In genomic region chr9:66087062-66087461, GRCm38 (mm10) we compare ENCODE assay signal across 28 mouse cellular contexts.
"Had no signal": no experiment of that assay in that cellular context is flagged by ENCODE, and none has a peak within 500 bp of the region (broad histone marks: within the 10 kb centered on the region; RNA-seq: fewer than 3 reads in every experiment).

No protein-coding gene starts in this region.

- H3K4me3 ChIP-seq: embryonic facial prominence, embryonic 10.5 days; embryonic facial prominence, embryonic 12.5 days; embryonic facial prominence, embryonic 13.5 days; embryonic facial prominence, embryonic 15.5 days; erythroblast, embryonic 14.5 days; forebrain, embryonic 10.5 days; forebrain, embryonic 12.5 days; forebrain, embryonic 13.5 days; forebrain, embryonic 15.5 days; gastrocnemius, adult 2 months had no signal

- H3K9ac ChIP-seq: embryonic facial prominence, embryonic 12.5 days; embryonic facial prominence, embryonic 13.5 days; embryonic facial prominence, embryonic 15.5 days; forebrain, embryonic 12.5 days; forebrain, embryonic 13.5 days; forebrain, embryonic 15.5 days; forebrain, postnatal 0 days had no signal

- H3K4me1 ChIP-seq: embryonic facial prominence, embryonic 15.5 days; forebrain, embryonic 12.5 days; forebrain, embryonic 13.5 days; forebrain, embryonic 15.5 days had no signal

- H3K9me3 ChIP-seq: embryonic facial prominence, embryonic 10.5 days; embryonic facial prominence, embryonic 12.5 days; embryonic facial prominence, embryonic 13.5 days; embryonic facial prominence, embryonic 15.5 days; forebrain, embryonic 10.5 days; forebrain, embryonic 12.5 days; forebrain, embryonic 13.5 days; forebrain, embryonic 15.5 days had no signal

- ATAC-seq: forebrain, embryonic 13.5 days; forebrain, embryonic 14.5 days; forebrain, embryonic 15.5 days; forebrain, embryonic 16.5 days; forebrain, postnatal 0 days had no signal

- H3K27me3 ChIP-seq: embryonic facial prominence, embryonic 12.5 days; embryonic facial prominence, embryonic 13.5 days; embryonic facial prominence, embryonic 15.5 days; forebrain, embryonic 12.5 days; forebrain, embryonic 13.5 days; forebrain, embryonic 15.5 days had no signal

- H3K27ac ChIP-seq: embryonic facial prominence, embryonic 10.5 days; embryonic facial prominence, embryonic 12.5 days; embryonic facial prominence, embryonic 13.5 days; embryonic facial prominence, embryonic 15.5 days; forebrain, embryonic 10.5 days; forebrain, embryonic 12.5 days; forebrain, embryonic 13.5 days; forebrain, embryonic 15.5 days; gastrocnemius, adult 2 months had no signal

- DNase-seq: cerebellum, adult 18-20 months; cerebellum, adult 2 months; cerebellum, adult 8-10 months; cerebellum, adult 9-10 months; cerebellum, adult 9-11 months; cerebellum, postnatal 10 days; cerebellum, postnatal 14 days; cerebellum, postnatal 25 days; cerebellum, postnatal 36 days; embryo, embryonic 11 days; forebrain, postnatal 0 days; gastrocnemius, adult 2 months; gastrocnemius, postnatal 10 days; gastrocnemius, postnatal 25 days; gastrocnemius, postnatal 36 days; heart, adult 11 months; heart, adult 18-20 months had no signal

- H3K4me2 ChIP-seq: embryonic facial prominence, embryonic 12.5 days; embryonic facial prominence, embryonic 13.5 days; embryonic facial prominence, embryonic 15.5 days; forebrain, embryonic 12.5 days; forebrain, embryonic 13.5 days; forebrain, embryonic 15.5 days had no signal
